Mouse (Mus musculus): ENCODE results near the gene Ccsap.

Ccsap gene

GRCm38 (mm10) chr8:123859648-123860259 lies at the start of gene Ccsap:
Gene Ccsap (minus strand): TSS chr8:123860209.
- in situ Hi-C loops (cut with MseI, MboI), result no loop called here

- in situ Hi-C loops (cut with MseI, MboI), result loop anchor here in 1 of 2 experiments (10.0 kb wide), 1 partner anchor 113 kb away; no protein-coding TSS in a partner anchor
Observed at GRCm38 (mm10) chr8:123907604-123908003, 47.6 kb upstream of the Ccsap start.

- in situ Hi-C loops (cut with MseI, MboI), result loop anchor here in 1 of 2 experiments (10.0 kb wide), 1 partner anchor 108 kb away; no protein-coding TSS in a partner anchor
Observed at GRCm38 (mm10) chr8:123902653-123903052, 42.6 kb upstream of the Ccsap start.

- in situ Hi-C loops (cut with MseI, MboI), result no loop called here
Observed at GRCm38 (mm10) chr8:123899366-123899765, 39.4 kb upstream of the Ccsap start.

- in situ Hi-C loops (cut with MseI, MboI), result no loop called here
Observed at GRCm38 (mm10) chr8:123898576-123898975, 38.6 kb upstream of the Ccsap start.

GRCm38 (mm10) chr8:123896774-123897173 lies 36.8 kb upstream of the Ccsap start:
- in situ Hi-C loops (cut with MseI, MboI), result no loop called here

- in situ Hi-C loops (cut with MseI, MboI), result no loop called here
Observed at GRCm38 (mm10) chr8:123896366-123896761, 36.4 kb upstream of the Ccsap start.

- in situ Hi-C loops (cut with MseI, MboI), result no loop called here
Observed at GRCm38 (mm10) chr8:123895680-123896365, 35.8 kb upstream of the Ccsap start.

- in situ Hi-C loops (cut with MseI, MboI), result no loop called here
Observed at GRCm38 (mm10) chr8:123895230-123895629, 35.2 kb upstream of the Ccsap start.

- in situ Hi-C loops (cut with MseI, MboI), result no loop called here
Observed at GRCm38 (mm10) chr8:123894502-123895097, 34.6 kb upstream of the Ccsap start, which contains the start of gene Acta1. Gene Acta1 (minus strand): TSS chr8:123894751.

GRCm38 (mm10) chr8:123893413-123893812 lies 33.4 kb upstream of the Ccsap start:
- in situ Hi-C loops (cut with MseI, MboI), result no loop called here

- in situ Hi-C loops (cut with MseI, MboI), result no loop called here
Observed at GRCm38 (mm10) chr8:123892586-123893155, 32.7 kb upstream of the Ccsap start.

- in situ Hi-C loops (cut with MseI, MboI), result no loop called here
Observed at GRCm38 (mm10) chr8:123891883-123892585, 32.0 kb upstream of the Ccsap start.

- in situ Hi-C loops (cut with MseI, MboI), result no loop called here
Observed at GRCm38 (mm10) chr8:123891271-123891670, 31.3 kb upstream of the Ccsap start.

- in situ Hi-C loops (cut with MseI, MboI), result no loop called here
Observed at GRCm38 (mm10) chr8:123889797-123890196, 29.8 kb upstream of the Ccsap start.

- in situ Hi-C loops (cut with MseI, MboI), result no loop called here
Observed at GRCm38 (mm10) chr8:123887956-123888355, 27.9 kb upstream of the Ccsap start.

GRCm38 (mm10) chr8:123887163-123887562 lies 27.2 kb upstream of the Ccsap start:
- in situ Hi-C loops (cut with MseI, MboI), result no loop called here

- in situ Hi-C loops (cut with MseI, MboI), result no loop called here
Observed at GRCm38 (mm10) chr8:123884721-123885565, 24.9 kb upstream of the Ccsap start.

- in situ Hi-C loops (cut with MseI, MboI), result no loop called here
Observed at GRCm38 (mm10) chr8:123883094-123883493, 23.1 kb upstream of the Ccsap start.

- in situ Hi-C loops (cut with MseI, MboI), result no loop called here
Observed at GRCm38 (mm10) chr8:123882412-123882811, 22.4 kb upstream of the Ccsap start.

Measured in mouse trophoblast stem cell (cell line).